Mouse (Mus musculus): Measurements from ENCODE around the gene Itk.

- no peak for TF ChIP-seq CTCF (IDR thresholded peaks at IDR 0.05; ENCODE audit: insufficient read depth, low read depth, low read length)
- no peak for TF ChIP-seq POLR2A (IDR thresholded peaks at IDR 0.05; ENCODE audit: insufficient read depth, low read depth, low read length)
Measured at GRCm38 (mm10) chr11:46430123-46430522, 40.8 kb upstream of the Itk start.

Data from olfactory bulb, adult 2 months (tissue).